Mouse (Mus musculus) E14TG2a.4 (cell line): ENCODE measurements around the gene Gm28035.

Experiments used
- CTCF ChIP-seq: conservative IDR thresholded peaks from 2 replicates; pipeline ENCODE4 v1.5.1; 2014; ENCODE audit warnings: low read length
- NANOG ChIP-seq: IDR thresholded peaks from 2 replicates; pipeline ENCODE4 v1.6.1; 2014; ENCODE audit warnings: borderline replicate concordance, low read length, mixed read lengths

GRCm38 (mm10) chr2:30327276-30327675 is 86.9 kb downstream of the Gm28035 start:
- TF ChIP-seq CTCF (no peak), NANOG (no peak)
